Mouse (Mus musculus) stomach, postnatal 0 days (tissue): ENCODE results near the gene Bhlhe40.
A peak's percentile ranks its signal among the peaks of the same experiment; 100 is the strongest.

Source experiments
- CTCF ChIP-seq: IDR thresholded peaks from 2 replicates; pipeline ENCODE4 v1.5.1; 2016; ENCODE audit warnings: antibody characterized with exemption, low read depth, mild to moderate bottlenecking, moderate library complexity
- EP300 ChIP-seq: optimal IDR thresholded peaks from 2 replicates; pipeline ENCODE3; 2016; ENCODE audit warnings: antibody characterized with exemption

DNA sequence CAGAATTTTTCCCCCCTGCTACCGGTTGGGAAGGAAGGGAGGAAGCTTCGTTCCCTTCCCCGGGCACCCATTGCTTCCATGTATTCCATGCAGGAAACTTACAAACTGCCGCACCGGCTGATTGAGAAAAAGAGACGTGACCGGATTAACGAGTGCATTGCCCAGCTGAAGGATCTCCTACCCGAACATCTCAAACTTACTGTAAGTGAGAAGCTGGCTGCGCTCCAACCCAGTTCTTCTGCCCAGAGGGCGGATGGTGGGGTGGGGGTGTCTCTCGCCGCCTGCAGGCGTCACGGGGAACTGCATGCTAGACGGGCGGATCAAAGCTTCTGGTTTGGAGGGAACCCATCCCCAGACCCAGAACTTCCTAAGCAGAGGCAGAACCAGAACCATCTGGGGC is 983 bp downstream of the Bhlhe40 start:
- TF ChIP-seq CTCF, result peak; percentile 95
- no peak for TF ChIP-seq EP300
